Mouse (Mus musculus): ENCODE measurements around the gene Spred1. TPM values are rescaled to one million over a fixed set of nuclear protein-coding genes. Genes with fewer than 3 reads are reported as not detected.

Gene Spred1
- 20.6 and 21.7 TPM in 2 replicates for polyA plus RNA-seq (2016; fragmentation: Nextera tagmentation; extraction: Ambion mirVana)

DNA sequence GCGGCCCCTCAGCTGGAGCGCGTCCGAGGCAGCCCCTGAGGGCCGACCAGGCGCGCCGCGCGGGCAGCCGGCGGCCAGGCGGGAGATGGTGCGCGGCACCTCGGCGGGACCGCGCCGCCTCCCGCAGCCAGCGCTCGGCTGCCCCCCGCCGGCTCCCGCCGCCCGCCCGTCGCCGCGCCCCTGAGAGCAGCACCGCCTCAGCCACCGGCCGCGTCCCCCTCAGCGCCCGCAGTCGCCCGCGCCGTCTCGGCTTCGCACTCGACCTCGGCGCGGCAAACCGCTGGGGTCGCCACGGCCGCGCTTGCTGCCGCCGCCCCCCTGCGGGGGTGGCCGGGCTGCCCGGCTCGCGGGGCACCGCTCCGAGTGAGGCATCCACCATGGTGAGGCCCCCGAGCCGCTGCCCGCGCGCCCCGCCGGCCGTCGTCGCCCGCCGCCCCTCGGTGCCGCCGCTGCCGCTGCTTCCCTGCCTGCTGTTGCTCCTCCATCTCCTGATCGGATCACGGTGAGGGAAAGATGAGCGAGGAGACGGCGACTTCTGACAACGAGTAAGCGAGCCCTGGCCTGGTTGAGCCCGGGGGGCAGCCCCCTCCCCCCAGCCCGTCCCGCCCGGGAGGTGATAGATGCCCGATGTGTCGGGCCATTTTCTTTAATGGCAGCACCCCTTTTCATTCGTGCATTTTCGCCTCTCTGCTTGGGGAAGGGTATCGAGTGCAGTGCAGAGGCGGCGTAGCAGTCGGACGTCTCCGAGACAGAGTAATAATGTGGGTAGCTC, at the start of gene Spred1:
Spred1 (plus strand) TSS at position 163 of the 772 bp plus-strand sequence.
- WGBS = 1% methylated on average over 96 of the region's 99 CpGs
- Histone ChIP-seq H3K9me3 (no peaks in the 10 kb centered on the region), H3K9ac (peak within 1 kb of the TSS; percentile 98), H3K27ac (peak within 1 kb of the TSS; percentile 99), H3K4me3 (peak within 1 kb of the TSS; percentile 98), H3K27me3 (replicated peaks) (no peaks in the 10 kb centered on the region), H3K4me2 (replicated peaks) (peak within 1 kb of the TSS; percentile 72), H3K36me3 (no peaks in the 10 kb centered on the region), H3K4me1 (peaks cover 12% of the 10 kb centered on the region)
- ATAC-seq (ENCODE audit: low FRiP score, low read depth) = peak; percentile 64

- no peak overlapping the region for H3K4me2 ChIP-seq (replicated peaks)
These were observed 49.6 kb upstream of the Spred1 start for GRCm38 (mm10) chr2:117071596-117071995.

GRCm38 (mm10) chr2:117078711-117079110, 42.5 kb upstream of the Spred1 start:
- H3K27ac ChIP-seq = no peak overlapping the region
- no peak overlapping the region for H3K9ac ChIP-seq
- 80% methylated on average over 2 of the region's 2 CpGs for WGBS
- no peak overlapping the region for H3K4me3 ChIP-seq
- H3K27me3 ChIP-seq (replicated peaks) = no peaks in the 10 kb centered on the region
- H3K36me3 ChIP-seq = no peaks in the 10 kb centered on the region
- ATAC-seq (ENCODE audit: low FRiP score, low read depth) = no peak
- no peak overlapping the region for H3K4me2 ChIP-seq (replicated peaks)
- H3K4me1 ChIP-seq = no peaks in the 10 kb centered on the region
- H3K9me3 ChIP-seq = no peaks in the 10 kb centered on the region

More at GRCm38 (mm10) chr2:117071596-117071995, 49.6 kb upstream of the Spred1 start:
- H3K36me3 ChIP-seq = no peaks in the 10 kb centered on the region
- no peak overlapping the region for H3K4me3 ChIP-seq
- H3K9ac ChIP-seq = no peak overlapping the region
- no peaks in the 10 kb centered on the region for H3K27me3 ChIP-seq (replicated peaks)
- ATAC-seq (ENCODE audit: low FRiP score, low read depth) = no peak
- WGBS = 86% methylated on average over 3 of the region's 3 CpGs
- H3K9me3 ChIP-seq = no peaks in the 10 kb centered on the region
- no peaks in the 10 kb centered on the region for H3K4me1 ChIP-seq
- H3K27ac ChIP-seq = no peak overlapping the region

DNA sequence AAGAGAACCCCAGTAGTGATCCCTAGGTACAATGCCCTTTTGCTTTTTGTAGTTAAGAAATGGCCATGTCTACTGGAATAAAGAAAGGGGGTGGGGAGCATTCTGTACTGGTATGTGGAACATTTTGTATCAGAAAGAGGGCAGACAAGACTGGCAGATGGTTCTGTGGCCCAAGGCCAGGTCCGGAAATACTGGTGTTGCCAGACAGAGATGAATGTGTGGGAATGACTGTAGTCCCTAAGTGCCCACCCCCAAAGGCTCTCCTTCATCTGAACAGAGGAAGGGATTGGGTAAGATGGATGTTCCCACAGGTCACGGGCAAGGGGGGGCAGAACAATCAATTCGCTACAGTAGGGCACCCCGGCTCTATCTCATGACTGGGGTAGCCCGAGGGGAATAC, 41.6 kb upstream of the Spred1 start:
- no peaks in the 10 kb centered on the region for H3K4me1 ChIP-seq
- no peak overlapping the region for H3K4me3 ChIP-seq
- no peak overlapping the region for H3K4me2 ChIP-seq (replicated peaks)
- H3K36me3 ChIP-seq = no peaks in the 10 kb centered on the region
- no peaks in the 10 kb centered on the region for H3K27me3 ChIP-seq (replicated peaks)
- WGBS = 74% methylated on average over 5 of the region's 5 CpGs
- H3K9ac ChIP-seq = no peak overlapping the region
- no peaks in the 10 kb centered on the region for H3K9me3 ChIP-seq
- 0 out of 2 replicates have a peak, but pooled peaks have one; percentile 44 for ATAC-seq (ENCODE audit: low FRiP score, low read depth)
- H3K27ac ChIP-seq = no peak overlapping the region

- no peaks in the 10 kb centered on the region for H3K36me3 ChIP-seq
- no peaks in the 10 kb centered on the region for H3K9me3 ChIP-seq
- WGBS = 83% methylated on average over 12 of the region's 12 CpGs
- no peaks in the 10 kb centered on the region for H3K4me1 ChIP-seq
- no peak overlapping the region for H3K4me3 ChIP-seq
- H3K27ac ChIP-seq = no peak overlapping the region
- no peak overlapping the region for H3K9ac ChIP-seq
- no peak for ATAC-seq (ENCODE audit: low FRiP score, low read depth)
- no peaks in the 10 kb centered on the region for H3K27me3 ChIP-seq (replicated peaks)
- no peak overlapping the region for H3K4me2 ChIP-seq (replicated peaks)
These were observed 35.0 kb upstream of the Spred1 start for GRCm38 (mm10) chr2:117086002-117086765.

DNA sequence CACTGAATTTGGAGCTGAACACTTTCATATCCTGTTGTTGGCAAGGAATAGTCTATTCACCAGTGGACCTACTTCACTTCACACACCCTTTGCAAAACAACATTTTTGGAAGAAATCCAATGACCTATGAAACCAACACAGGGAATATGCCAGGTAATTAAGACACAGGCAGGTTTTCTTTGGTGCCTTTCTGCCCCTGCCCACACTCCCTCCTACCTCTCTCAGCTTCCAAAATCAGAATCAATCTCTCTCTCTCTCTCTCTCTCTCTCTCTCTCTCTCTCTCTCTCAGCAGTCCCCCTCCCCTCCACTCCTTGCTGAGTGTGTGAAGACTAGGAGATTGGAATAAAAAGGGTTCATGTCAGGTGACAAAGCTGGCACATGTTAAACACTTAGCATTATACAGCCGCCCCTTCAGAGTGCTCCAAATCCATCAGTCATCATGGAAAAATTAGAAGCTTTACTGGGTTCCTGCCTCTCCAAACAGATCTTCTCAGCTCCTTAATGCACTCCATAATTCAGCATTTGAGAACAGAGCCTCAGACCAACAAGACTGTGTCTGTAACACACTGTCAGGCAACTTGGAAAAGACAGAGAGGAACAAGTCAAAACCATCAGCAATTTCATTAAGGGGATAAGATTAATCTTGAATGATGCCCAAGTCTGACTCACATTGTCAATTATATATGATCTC, 34.3 kb upstream of the Spred1 start:
- Histone ChIP-seq H3K4me1 (no peaks in the 10 kb centered on the region), H3K4me2 (replicated peaks) (no peak overlapping the region), H3K4me3 (no peak overlapping the region), H3K27me3 (replicated peaks) (no peaks in the 10 kb centered on the region), H3K9ac (no peak overlapping the region), H3K9me3 (no peaks in the 10 kb centered on the region), H3K27ac (no peak overlapping the region), H3K36me3 (no peaks in the 10 kb centered on the region)
- 86% methylated on average over 1 of the region's 1 CpGs for WGBS
- no peak for ATAC-seq (ENCODE audit: low FRiP score, low read depth)

- Histone ChIP-seq H3K27ac (no peak overlapping the region), H3K4me2 (replicated peaks) (no peak overlapping the region), H3K4me3 (no peak overlapping the region), H3K36me3 (no peaks in the 10 kb centered on the region), H3K4me1 (no peaks in the 10 kb centered on the region), H3K27me3 (replicated peaks) (no peaks in the 10 kb centered on the region), H3K9me3 (no peaks in the 10 kb centered on the region), H3K9ac (no peak overlapping the region)
- WGBS = 77% methylated on average over 4 of the region's 4 CpGs
- ATAC-seq (ENCODE audit: low FRiP score, low read depth) = no peak
These were observed 33.7 kb upstream of the Spred1 start for GRCm38 (mm10) chr2:117087458-117087820.

GRCm38 (mm10) chr2:117089482-117089881, 31.7 kb upstream of the Spred1 start:
- Histone ChIP-seq H3K9ac (no peak overlapping the region), H3K36me3 (no peaks in the 10 kb centered on the region), H3K9me3 (no peaks in the 10 kb centered on the region), H3K27me3 (replicated peaks) (no peaks in the 10 kb centered on the region), H3K27ac (no peak overlapping the region), H3K4me1 (no peaks in the 10 kb centered on the region; the same call in 1 of the 2 replicates), H3K4me2 (replicated peaks) (no peak overlapping the region), H3K4me3 (no peak overlapping the region)
- WGBS = 77% methylated on average over 1 of the region's 1 CpGs
- no peak for ATAC-seq (ENCODE audit: low FRiP score, low read depth)

DNA sequence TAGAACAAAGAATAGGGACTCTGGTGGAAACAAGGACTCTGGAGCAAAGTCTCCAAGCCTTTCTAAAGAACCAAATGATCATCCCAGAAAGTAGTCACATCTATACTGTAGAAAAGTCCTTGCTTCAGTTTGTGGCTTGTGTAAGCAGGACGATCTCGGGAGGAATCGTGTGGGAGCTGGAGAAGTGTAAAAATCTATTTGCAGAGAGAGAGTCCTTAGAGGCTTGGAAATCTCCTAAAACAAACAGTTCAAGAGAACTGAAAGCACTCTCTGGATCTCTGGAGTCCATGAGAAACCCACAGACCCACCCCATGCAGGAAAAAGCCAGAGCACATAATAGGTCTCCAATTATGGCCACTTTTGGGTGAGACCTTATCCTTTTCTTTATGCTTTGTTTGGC, 31.1 kb upstream of the Spred1 start:
- Histone ChIP-seq H3K9ac (no peak overlapping the region), H3K4me1 (no peaks in the 10 kb centered on the region; the same call in 1 of the 2 replicates), H3K9me3 (no peaks in the 10 kb centered on the region), H3K4me3 (no peak overlapping the region), H3K27ac (no peak overlapping the region), H3K27me3 (replicated peaks) (no peaks in the 10 kb centered on the region), H3K36me3 (no peaks in the 10 kb centered on the region), H3K4me2 (replicated peaks) (no peak overlapping the region)
- ATAC-seq (ENCODE audit: low FRiP score, low read depth) = no peak
- 91% methylated on average over 3 of the region's 3 CpGs for WGBS

- no peaks in the 10 kb centered on the region; the same call in 1 of the 2 replicates for H3K4me1 ChIP-seq
- no peaks in the 10 kb centered on the region for H3K27me3 ChIP-seq (replicated peaks)
- WGBS = 63% methylated on average over 2 of the region's 2 CpGs
- no peak overlapping the region for H3K27ac ChIP-seq
- no peak overlapping the region for H3K9ac ChIP-seq
- ATAC-seq (ENCODE audit: low FRiP score, low read depth) = no peak
- H3K36me3 ChIP-seq = no peaks in the 10 kb centered on the region
- H3K4me3 ChIP-seq = no peak overlapping the region
- no peak overlapping the region for H3K4me2 ChIP-seq (replicated peaks)
- H3K9me3 ChIP-seq = no peaks in the 10 kb centered on the region
These were observed 28.2 kb upstream of the Spred1 start for GRCm38 (mm10) chr2:117092946-117093401.

DNA sequence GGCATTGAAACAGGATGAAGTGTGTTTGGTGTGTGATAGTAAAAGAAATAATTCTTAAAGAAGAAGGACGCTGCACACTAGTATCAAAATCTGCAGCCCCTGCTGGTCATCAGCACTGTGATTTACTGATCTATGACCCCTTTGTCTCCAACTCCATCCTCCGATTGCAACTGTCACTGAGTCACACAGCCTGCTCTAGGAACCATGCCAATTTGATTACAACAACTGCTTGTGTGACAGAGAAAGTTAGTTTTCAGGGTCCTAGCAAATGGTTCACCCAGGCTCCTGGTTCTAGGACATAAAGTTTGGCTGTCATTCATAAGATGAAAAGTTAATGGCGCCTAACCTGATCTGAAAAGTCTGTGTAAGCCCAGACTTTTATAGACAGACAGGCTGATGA, 25.7 kb upstream of the Spred1 start:
- Histone ChIP-seq H3K9me3 (no peaks in the 10 kb centered on the region), H3K36me3 (no peaks in the 10 kb centered on the region), H3K4me3 (no peak overlapping the region), H3K9ac (no peak overlapping the region), H3K4me1 (no peaks in the 10 kb centered on the region; the same call in 1 of the 2 replicates), H3K4me2 (replicated peaks) (no peak overlapping the region), H3K27me3 (replicated peaks) (no peaks in the 10 kb centered on the region), H3K27ac (no peak overlapping the region)
- no peak for ATAC-seq (ENCODE audit: low FRiP score, low read depth)
- WGBS = 59% methylated on average over 3 of the region's 3 CpGs

GRCm38 (mm10) chr2:117097305-117097704, 23.9 kb upstream of the Spred1 start:
- Histone ChIP-seq H3K9me3 (no peaks in the 10 kb centered on the region), H3K36me3 (no peaks in the 10 kb centered on the region), H3K9ac (no peak overlapping the region), H3K4me3 (no peak overlapping the region), H3K4me1 (no peaks in the 10 kb centered on the region; the same call in 1 of the 2 replicates), H3K4me2 (replicated peaks) (no peak overlapping the region), H3K27ac (no peak overlapping the region), H3K27me3 (replicated peaks) (no peaks in the 10 kb centered on the region)
- ATAC-seq (ENCODE audit: low FRiP score, low read depth) = no peak
- 76% methylated on average over 5 of the region's 5 CpGs for whole genome bisulfite sequencing

Measured in neural tube, embryonic 12.5 days (tissue).